In the genomic region with DNA sequence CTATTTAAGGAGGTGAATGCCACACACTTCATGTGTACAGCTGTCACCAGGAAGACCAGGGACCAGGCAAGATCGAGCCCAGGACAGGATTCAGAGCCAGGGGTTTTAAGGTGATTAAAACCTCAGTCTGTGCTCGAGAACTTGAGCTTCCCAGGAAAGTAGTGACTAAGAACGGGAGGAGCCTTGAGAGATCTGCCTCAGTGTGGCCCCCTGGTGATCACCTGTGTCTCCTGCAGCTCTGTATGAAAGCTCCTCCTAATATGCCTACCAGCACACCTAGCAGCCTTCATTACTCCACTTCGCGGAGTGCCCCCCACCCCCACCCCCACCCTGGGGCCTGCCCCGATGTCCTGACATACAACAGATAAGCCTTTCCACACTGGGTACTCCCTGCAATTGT, we compare ENCODE assay signal across 10 mouse cellular contexts. TPM values are rescaled to one million over a fixed set of nuclear protein-coding genes. Genes with fewer than 3 reads are reported as not detected.
DNase-seq lines count a peak whose midpoint lies in the region; ATAC-seq and TF ChIP-seq lines count a peak whose summit lies in the region.
"Had no signal": no experiment of that assay in that cellular context is flagged by ENCODE, and none has a peak within 500 bp of the region (broad histone marks: within the 10 kb centered on the region; RNA-seq: fewer than 3 reads in every experiment).

No protein-coding gene starts in this region.

- no peaks in the 10 kb centered on the region for H3K9me3 ChIP-seq in forebrain, postnatal 0 days (ENCODE audit: low read length)
- H3K9me3 ChIP-seq in forebrain, embryonic 12.5 days, result no peaks in the 10 kb centered on the region
- no peaks in the 10 kb centered on the region for H3K9me3 ChIP-seq in neural tube, embryonic 15.5 days (replicated peaks)
- H3K9me3 ChIP-seq: neural tube, embryonic 13.5 days had no signal

- WGBS in forebrain, postnatal 0 days, result 27% methylated on average over 6 of the region's 6 CpGs
- 33% methylated on average over 6 of the region's 6 CpGs for WGBS in forebrain, embryonic 12.5 days
- 27% methylated on average over 6 of the region's 6 CpGs for WGBS in neural tube, embryonic 15.5 days

- ATAC-seq in forebrain, postnatal 0 days, result no peak
- no peak for ATAC-seq in forebrain, embryonic 12.5 days (ENCODE audit: low FRiP score)
- no peak for ATAC-seq in neural tube, embryonic 15.5 days (ENCODE audit: low FRiP score)

- DNase-seq in forebrain, postnatal 0 days, result no peak
- peak; percentile 42 for DNase-seq in neural tube, embryonic 10.5 days (ENCODE audit: extremely low spot score, low spot score)
- DNase-seq in heart, postnatal 4 days, result peak; percentile 31
- DNase-seq in testis, postnatal 10 days (ENCODE audit: low spot score), result peak; percentile 54
- no peak for DNase-seq in right cerebral cortex, adult 2 months (ENCODE audit: low spot score in 2 of 2)
- DNase-seq in layer of hippocampus, adult 8-10 months (ENCODE audit: low spot score in 2 of 2), result no peak

- no peaks in the 10 kb centered on the region for H3K36me3 ChIP-seq in forebrain, postnatal 0 days (ENCODE audit: insufficient read depth)
- H3K36me3 ChIP-seq in forebrain, embryonic 12.5 days (replicated peaks), result no peaks in the 10 kb centered on the region
- H3K36me3 ChIP-seq in neural tube, embryonic 15.5 days, result no peaks in the 10 kb centered on the region
- H3K36me3 ChIP-seq: G1E; neural tube, embryonic 13.5 days had no signal

- H3K9ac ChIP-seq in forebrain, postnatal 0 days, result no peak overlapping the region
- H3K9ac ChIP-seq in forebrain, embryonic 12.5 days, result no peak overlapping the region
- no peak overlapping the region for H3K9ac ChIP-seq in neural tube, embryonic 15.5 days (replicated peaks)
- H3K9ac ChIP-seq: neural tube, embryonic 13.5 days had no signal

- H3K27me3 ChIP-seq in forebrain, postnatal 0 days (ENCODE audit: insufficient read depth, low read length), result 0 out of 2 replicates have a peak, but pooled peaks cover 3% of the 10 kb centered on the region
- peaks cover 33% of the 10 kb centered on the region for H3K27me3 ChIP-seq in forebrain, embryonic 12.5 days
- peaks cover 4% of the 10 kb centered on the region; the same call in 1 of the 2 replicates for H3K27me3 ChIP-seq in neural tube, embryonic 15.5 days (replicated peaks)

- H3K4me3 ChIP-seq in forebrain, postnatal 0 days (ENCODE audit: low read depth, low read length), result no peak overlapping the region
- H3K4me3 ChIP-seq in forebrain, embryonic 12.5 days (replicated peaks), result no peak overlapping the region
- no peak overlapping the region for H3K4me3 ChIP-seq in neural tube, embryonic 15.5 days (replicated peaks)
- H3K4me3 ChIP-seq: neural tube, embryonic 13.5 days had no signal

- H3K27ac ChIP-seq in forebrain, postnatal 0 days (ENCODE audit: low read depth, low read length), result no peak overlapping the region
- H3K27ac ChIP-seq in forebrain, embryonic 12.5 days, result no peak overlapping the region
- H3K27ac ChIP-seq in neural tube, embryonic 15.5 days (replicated peaks), result no peak overlapping the region
- H3K27ac ChIP-seq: neural tube, embryonic 13.5 days had no signal

- H3K4me2 ChIP-seq in forebrain, postnatal 0 days (ENCODE audit: low read depth), result no peak overlapping the region
- no peak overlapping the region for H3K4me2 ChIP-seq in forebrain, embryonic 12.5 days
- H3K4me2 ChIP-seq in neural tube, embryonic 15.5 days, result no peak overlapping the region
- H3K4me2 ChIP-seq: neural tube, embryonic 13.5 days had no signal

- no peaks in the 10 kb centered on the region for H3K4me1 ChIP-seq in forebrain, postnatal 0 days (ENCODE audit: insufficient read depth)
- peaks cover 1% of the 10 kb centered on the region for H3K4me1 ChIP-seq in forebrain, embryonic 12.5 days
- peaks cover 1% of the 10 kb centered on the region for H3K4me1 ChIP-seq in neural tube, embryonic 15.5 days

- peak; percentile 30 for TF ChIP-seq CTCF in forebrain, postnatal 0 days (IDR thresholded peaks at IDR 0.05; ENCODE audit: low read depth)

RNA-seq across cellular contexts. Expression of a gene that starts 25.3 kb away (rescaled TPM):
- 0.31 and 0.71 TPM in 2 replicates for total RNA-seq in forebrain, postnatal 0 days (2014; rRNA removed)
- 0.54 and 0.71 TPM in 2 replicates for polyA plus RNA-seq in forebrain, postnatal 0 days (2015; fragmentation: Nextera tagmentation; extraction: Ambion mirVana)
- polyA plus RNA-seq in forebrain, embryonic 12.5 days (2016; fragmentation: Nextera tagmentation; extraction: Ambion mirVana), result 9.8 and 19.6 TPM in 2 replicates
- 0.82 and 0.88 TPM in 2 replicates for polyA plus RNA-seq in neural tube, embryonic 15.5 days (2015; fragmentation: Nextera tagmentation; extraction: Ambion mirVana)
- under 1 TPM; 0.55 to 0.86 TPM for total RNA-seq in heart, postnatal 4 days (2021)
- under 1 TPM; 0.16 to 0.70 (median 0.45) TPM for total RNA-seq in layer of hippocampus, adult 8-10 months (2022)
- polyA plus RNA-seq: G1E had no signal

Comparison
In these comparisons a context has a peak if more than half of its experiments do, and no peak if none do; other contexts are left out.
1. DNase-seq: peak in neural tube, embryonic 10.5 days (single experiment), heart, postnatal 4 days (single experiment) and testis, postnatal 10 days (single experiment); none in forebrain, postnatal 0 days (single experiment), right cerebral cortex, adult 2 months (0 of 2) and layer of hippocampus, adult 8-10 months (0 of 2).